ENCODE assay signal across 8 mouse cellular contexts in the genomic region with DNA sequence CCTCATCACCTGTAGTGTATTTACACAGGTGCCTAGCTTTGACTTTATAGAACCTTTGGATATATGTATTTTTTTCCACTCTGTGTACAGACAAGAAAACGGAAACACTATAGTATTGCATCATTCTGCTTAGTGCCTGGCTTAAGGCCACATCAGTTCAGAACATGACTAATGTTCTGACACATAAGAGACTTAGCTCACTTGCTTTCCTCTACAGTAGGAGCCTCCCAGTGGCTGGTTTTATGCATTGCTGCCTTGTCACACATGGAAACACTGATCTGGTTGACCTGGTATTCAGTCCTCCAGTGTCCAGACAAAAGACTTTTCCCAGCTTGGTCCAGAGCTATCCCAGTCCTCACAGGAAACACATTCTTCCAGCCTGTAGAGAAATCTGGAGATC.
A peak's percentile ranks its signal among the peaks of the same experiment; 100 is the strongest.
DNase-seq lines count a peak whose midpoint lies in the region; ATAC-seq and TF ChIP-seq lines count a peak whose summit lies in the region.
"Had no signal": no experiment of that assay in that cellular context is flagged by ENCODE, and none has a peak within 500 bp of the region (broad histone marks: within the 10 kb centered on the region; RNA-seq: fewer than 3 reads in every experiment).

No protein-coding gene starts in this region.

- no peak overlapping the region for H3K4me3 ChIP-seq in intestine, postnatal 0 days (ENCODE audit: low read depth, low read length)
- H3K4me3 ChIP-seq: neural tube, embryonic 13.5 days had no signal

- H3K27ac ChIP-seq in intestine, postnatal 0 days (ENCODE audit: low read depth, low read length) = no peak overlapping the region
- H3K27ac ChIP-seq: neural tube, embryonic 13.5 days had no signal

- no peaks in the 10 kb centered on the region for H3K36me3 ChIP-seq in intestine, postnatal 0 days (ENCODE audit: control insufficient read depth, insufficient read depth)

- ATAC-seq in intestine, postnatal 0 days = no peak
- ATAC-seq in CD4-positive, CD25-positive, alpha-beta regulatory T cell, adult 4 months = no peak

- WGBS in intestine, postnatal 0 days = 52% methylated on average over 1 of the region's 1 CpGs

- no peaks in the 10 kb centered on the region for H3K4me1 ChIP-seq in intestine, postnatal 0 days (replicated peaks; ENCODE audit: control insufficient read depth, insufficient read depth, low read length)
- H3K4me1 ChIP-seq: neural tube, embryonic 13.5 days had no signal

- no peak overlapping the region for H3K4me2 ChIP-seq in intestine, postnatal 0 days (replicated peaks; ENCODE audit: low read depth)
- H3K4me2 ChIP-seq: neural tube, embryonic 13.5 days had no signal

- H3K27me3 ChIP-seq in intestine, postnatal 0 days (replicated peaks; ENCODE audit: control insufficient read depth, insufficient read depth, low read length) = no peaks in the 10 kb centered on the region
- H3K27me3 ChIP-seq: neural tube, embryonic 13.5 days had no signal

- TF ChIP-seq CTCF in intestine, postnatal 0 days (IDR thresholded peaks at IDR 0.05; ENCODE audit: low read depth) = peak; percentile 60

- H3K9me3 ChIP-seq in intestine, postnatal 0 days (ENCODE audit: control insufficient read depth) = no peaks in the 10 kb centered on the region
- H3K9me3 ChIP-seq: neural tube, embryonic 13.5 days had no signal

- H3K9ac ChIP-seq in intestine, postnatal 0 days (ENCODE audit: low read depth, low read length) = no peak overlapping the region
- H3K9ac ChIP-seq: neural tube, embryonic 13.5 days had no signal

- peak; percentile 34 for DNase-seq in kidney, postnatal 10 days
- no peak for DNase-seq in kidney, postnatal 25 days
- DNase-seq in A20 (ENCODE audit: low read depth, low spot score) (peak; percentile 17), ZHBTc4 (ENCODE audit: low read depth, low spot score) (peak; percentile 16)
- DNase-seq in spleen, postnatal 4 days (ENCODE audit: low spot score in 2 of 2) = no peak

Comparison
In these comparisons a context has a peak if more than half of its experiments do, and no peak if none do; other contexts are left out.
1. DNase-seq: peak in kidney, postnatal 10 days (single experiment), A20 (single experiment) and ZHBTc4 (single experiment); none in kidney, postnatal 25 days (0 of 2) and spleen, postnatal 4 days (0 of 2).